Mouse (Mus musculus) small intestine, adult 2 months (tissue): ENCODE measurements around the gene Arfgef3.

Experiments used
- CTCF ChIP-seq: fragments of 200-500 bp; IDR thresholded peaks from 2 replicates; pipeline ENCODE4 v1.5.1; 2012; ENCODE audit warnings: low read depth, mild to moderate bottlenecking, control low read depth, inconsistent platforms, low read length, moderate library complexity, mixed read lengths; ENCODE audit not compliant: insufficient replicate concordance, insufficient read length; ENCODE audit errors: extremely low read depth
- POLR2A ChIP-seq: fragments of 200-500 bp; IDR thresholded peaks from 2 replicates; pipeline ENCODE4 v1.6.1; 2012; ENCODE audit warnings: low read depth, mild to moderate bottlenecking, control low read depth, inconsistent platforms, low read length, moderate library complexity

DNA sequence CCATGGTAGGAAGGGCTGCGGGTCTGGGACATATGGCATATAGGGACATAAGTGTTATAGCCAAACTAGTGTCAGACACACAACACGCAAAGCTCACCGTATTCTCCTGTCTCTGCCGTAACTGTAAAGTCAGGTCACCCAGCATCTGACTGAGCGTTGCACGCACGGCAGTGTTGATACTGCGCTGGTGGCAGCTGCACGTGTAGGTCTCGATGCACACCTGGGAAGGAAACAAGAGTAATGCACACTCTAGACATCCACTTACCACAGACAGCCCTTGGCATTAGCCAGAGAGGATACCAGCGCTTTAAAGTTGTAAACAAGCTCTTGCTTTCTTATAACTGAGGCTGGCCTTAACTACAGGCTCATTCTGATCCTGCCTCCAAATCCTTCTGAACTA, 79.0 kb downstream of the Arfgef3 start:
- TF ChIP-seq POLR2A, result no peak
- no peak for TF ChIP-seq CTCF
